Mouse (Mus musculus): ENCODE measurements around the gene Syk. TPM values are rescaled to one million over a fixed set of nuclear protein-coding genes. Genes with fewer than 3 reads are reported as not detected.

Syk gene
- polyA plus RNA-seq, 1 experiment from 2014 or later, result 1.5 TPM

DNA sequence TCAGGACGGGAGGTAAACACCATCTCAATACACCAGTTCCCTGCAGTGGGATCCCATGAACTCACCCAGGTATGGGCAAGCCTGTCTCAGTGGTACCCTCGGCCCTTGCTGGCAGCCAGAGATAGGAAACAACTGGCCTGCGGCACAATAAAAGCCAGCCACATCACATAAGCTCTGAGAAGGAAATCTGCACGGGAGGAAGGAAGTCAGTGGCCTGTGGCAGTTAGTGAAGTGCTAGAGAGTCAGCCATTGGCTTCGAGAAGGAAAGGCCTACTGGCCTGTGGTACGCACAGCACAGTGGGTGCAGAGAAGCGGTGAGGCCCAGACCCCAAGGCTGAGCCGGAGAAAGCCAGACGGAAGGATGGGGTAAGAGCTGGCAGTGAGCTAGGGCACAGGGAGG lies 31.7 kb upstream of the Syk start:
- no peak for ATAC-seq (ENCODE audit: low read depth)
- no peaks in the 10 kb centered on the region for H3K9me3 ChIP-seq
- no peaks in the 10 kb centered on the region for H3K36me3 ChIP-seq
- no peak overlapping the region for H3K9ac ChIP-seq
- H3K4me2 ChIP-seq, result no peak overlapping the region
- H3K27me3 ChIP-seq, result no peaks in the 10 kb centered on the region
- H3K4me3 ChIP-seq, result no peak overlapping the region
- no peak overlapping the region for H3K27ac ChIP-seq (replicated peaks)
- 86% methylated on average over 9 of the region's 9 CpGs for WGBS
- H3K4me1 ChIP-seq (replicated peaks), result no peaks in the 10 kb centered on the region

DNA sequence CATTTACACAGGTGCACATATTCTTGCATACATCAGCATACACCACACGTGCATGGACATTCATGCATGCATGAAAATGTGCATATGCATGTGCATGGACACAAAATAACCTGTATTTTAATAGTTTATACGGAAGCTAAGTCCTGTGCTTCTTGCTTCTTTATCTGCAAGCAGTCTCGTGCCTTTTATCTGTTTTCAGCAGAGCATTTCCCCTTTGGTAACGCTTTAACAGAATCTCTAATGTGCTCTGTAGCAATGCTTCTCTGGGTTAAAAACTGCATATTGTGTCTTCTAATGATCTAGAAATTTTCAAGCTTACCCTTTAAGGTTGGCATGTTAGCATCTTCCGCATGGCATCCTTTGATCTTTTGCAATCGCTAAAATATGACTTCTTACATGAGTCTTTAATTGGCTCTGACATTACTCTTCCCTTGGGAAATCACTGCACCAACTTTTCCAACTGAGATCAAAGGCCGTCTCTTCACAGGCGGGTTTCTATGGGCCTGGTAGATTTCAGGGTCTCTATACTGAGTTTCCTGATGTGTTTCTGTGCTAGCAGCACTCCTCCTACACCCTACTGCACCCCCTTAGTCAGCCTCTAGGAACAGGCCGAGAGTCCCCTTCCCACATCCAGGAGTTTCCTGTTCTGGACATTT lies 30.0 kb upstream of the Syk start:
- no peak overlapping the region for H3K4me2 ChIP-seq
- no peaks in the 10 kb centered on the region for H3K4me1 ChIP-seq (replicated peaks)
- no peaks in the 10 kb centered on the region for H3K9me3 ChIP-seq
- no peak overlapping the region for H3K4me3 ChIP-seq
- ATAC-seq (ENCODE audit: low read depth), result no peak
- WGBS, result 66% methylated on average over 9 of the region's 9 CpGs
- H3K27me3 ChIP-seq, result no peaks in the 10 kb centered on the region
- H3K36me3 ChIP-seq, result no peaks in the 10 kb centered on the region
- no peak overlapping the region for H3K9ac ChIP-seq
- no peak overlapping the region for H3K27ac ChIP-seq (replicated peaks)

DNA sequence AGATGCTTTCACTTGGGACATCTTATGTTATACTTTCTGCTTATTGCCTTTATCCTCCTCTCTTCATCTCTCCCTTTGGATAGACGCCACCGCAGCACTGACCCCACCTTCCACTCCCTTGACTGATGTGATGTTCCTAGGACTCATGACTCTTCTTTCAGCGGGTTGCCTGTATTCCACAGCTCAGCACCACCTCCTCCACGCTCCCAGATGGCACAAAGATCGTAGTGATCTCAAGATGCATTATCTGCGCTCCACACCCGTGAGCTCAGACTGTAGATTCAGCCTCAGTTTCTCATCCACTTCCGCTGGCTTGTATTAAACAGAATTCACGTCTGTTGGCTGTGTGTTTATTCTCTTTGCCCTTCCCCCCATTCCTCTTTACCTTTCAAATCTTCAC lies 28.3 kb upstream of the Syk start:
- H3K4me2 ChIP-seq, result no peak overlapping the region
- ATAC-seq (ENCODE audit: low read depth), result no peak
- 89% methylated on average over 9 of the region's 9 CpGs for WGBS
- H3K27me3 ChIP-seq, result no peaks in the 10 kb centered on the region
- H3K9me3 ChIP-seq, result no peaks in the 10 kb centered on the region
- no peaks in the 10 kb centered on the region for H3K36me3 ChIP-seq
- H3K4me3 ChIP-seq, result no peak overlapping the region
- H3K27ac ChIP-seq (replicated peaks), result no peak overlapping the region
- no peak overlapping the region for H3K9ac ChIP-seq
- no peaks in the 10 kb centered on the region for H3K4me1 ChIP-seq (replicated peaks)

DNA sequence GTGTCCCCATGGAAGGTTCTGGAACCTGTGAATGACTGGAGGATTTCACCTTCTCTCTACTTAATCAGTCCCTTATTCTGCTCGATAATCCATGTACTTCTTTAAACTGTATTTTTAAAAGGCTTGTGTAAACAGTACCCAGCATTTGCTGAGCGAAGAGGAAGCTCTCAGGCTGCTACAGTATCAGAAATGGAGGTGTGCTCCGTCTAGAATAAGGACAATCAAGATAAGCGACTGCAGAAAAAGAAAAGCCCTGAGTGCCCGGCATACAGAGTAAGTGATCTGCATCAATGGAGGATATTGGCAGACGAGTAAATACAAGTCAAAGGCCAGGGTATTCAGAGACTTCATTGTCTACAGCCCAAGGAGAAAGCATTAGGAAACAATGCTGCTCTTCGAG lies 25.6 kb upstream of the Syk start:
- no peak for ATAC-seq (ENCODE audit: low read depth)
- Histone ChIP-seq H3K27ac (replicated peaks) (no peak overlapping the region), H3K36me3 (no peaks in the 10 kb centered on the region), H3K4me2 (no peak overlapping the region), H3K4me3 (no peak overlapping the region), H3K27me3 (no peaks in the 10 kb centered on the region), H3K9ac (no peak overlapping the region), H3K4me1 (replicated peaks) (peaks cover 17% of the 10 kb centered on the region), H3K9me3 (no peaks in the 10 kb centered on the region)
- WGBS, result 67% methylated on average over 7 of the region's 7 CpGs

DNA sequence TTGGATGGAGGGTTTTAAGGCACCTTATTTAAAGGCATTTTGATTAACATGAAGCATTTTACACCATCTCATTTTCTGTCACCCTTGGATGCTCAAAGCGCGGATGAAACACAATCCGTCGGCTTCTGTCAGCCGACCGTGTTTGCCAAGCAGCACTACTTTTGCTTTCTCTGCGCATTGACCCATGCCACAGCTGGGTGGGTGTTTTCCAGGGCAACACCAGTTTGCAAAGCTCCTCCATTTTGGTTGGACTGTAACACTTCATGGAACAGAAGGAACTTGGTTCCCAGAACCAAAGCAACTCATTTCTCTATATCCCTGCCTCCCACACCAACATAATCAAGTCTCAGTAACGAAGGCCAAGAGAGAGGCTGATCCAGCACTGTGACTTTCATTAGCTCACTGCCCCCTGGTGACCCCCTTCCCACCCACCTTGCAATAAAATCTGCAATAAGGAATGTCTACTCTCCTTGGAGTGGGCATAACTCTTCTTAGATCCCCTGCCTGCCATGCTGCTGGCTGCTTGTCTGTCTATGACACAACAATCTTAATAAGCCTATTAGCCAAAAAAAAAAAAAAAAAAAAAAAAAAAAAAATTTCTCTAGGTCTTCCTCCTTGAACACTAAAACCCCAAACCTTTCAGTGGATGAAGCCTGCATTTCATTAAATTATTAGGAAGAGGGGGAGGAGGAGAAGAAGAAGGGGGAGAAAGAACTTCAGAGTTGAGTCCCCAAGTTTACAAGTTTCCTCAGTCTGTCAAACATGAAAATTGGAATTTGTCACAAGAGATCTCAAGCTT lies 21.4 kb upstream of the Syk start:
- Histone ChIP-seq H3K9me3 (no peaks in the 10 kb centered on the region), H3K4me2 (no peak overlapping the region), H3K9ac (no peak overlapping the region), H3K27me3 (no peaks in the 10 kb centered on the region), H3K4me1 (replicated peaks) (peaks cover 23% of the 10 kb centered on the region), H3K4me3 (no peak overlapping the region), H3K36me3 (no peaks in the 10 kb centered on the region), H3K27ac (replicated peaks) (no peak overlapping the region; the same call in 1 of the 2 replicates)
- ATAC-seq (ENCODE audit: low read depth), result no peak
- WGBS, result 70% methylated on average over 8 of the region's 8 CpGs

DNA sequence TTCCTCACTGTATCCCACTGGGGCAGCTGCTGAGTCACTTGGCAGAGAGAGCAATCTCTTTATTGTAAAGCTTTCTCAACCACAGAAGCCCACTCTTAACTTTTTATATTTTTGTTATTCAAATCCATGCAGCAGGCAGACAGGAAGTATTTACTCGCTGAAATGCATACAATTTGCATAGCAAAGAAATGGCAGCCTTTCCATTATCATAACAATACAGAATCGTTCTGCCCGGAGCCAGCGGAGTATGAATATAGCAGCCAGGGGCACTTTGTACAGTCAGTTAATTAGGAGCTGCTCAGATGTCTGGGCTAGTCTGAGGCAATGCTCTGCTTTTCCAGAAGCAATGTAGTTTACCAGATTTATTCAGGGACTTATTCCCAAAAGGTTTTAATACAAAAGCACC lies 20.8 kb upstream of the Syk start:
- ATAC-seq (ENCODE audit: low read depth), result no peak
- no peak overlapping the region; the same call in 1 of the 2 replicates for H3K27ac ChIP-seq (replicated peaks)

DNA sequence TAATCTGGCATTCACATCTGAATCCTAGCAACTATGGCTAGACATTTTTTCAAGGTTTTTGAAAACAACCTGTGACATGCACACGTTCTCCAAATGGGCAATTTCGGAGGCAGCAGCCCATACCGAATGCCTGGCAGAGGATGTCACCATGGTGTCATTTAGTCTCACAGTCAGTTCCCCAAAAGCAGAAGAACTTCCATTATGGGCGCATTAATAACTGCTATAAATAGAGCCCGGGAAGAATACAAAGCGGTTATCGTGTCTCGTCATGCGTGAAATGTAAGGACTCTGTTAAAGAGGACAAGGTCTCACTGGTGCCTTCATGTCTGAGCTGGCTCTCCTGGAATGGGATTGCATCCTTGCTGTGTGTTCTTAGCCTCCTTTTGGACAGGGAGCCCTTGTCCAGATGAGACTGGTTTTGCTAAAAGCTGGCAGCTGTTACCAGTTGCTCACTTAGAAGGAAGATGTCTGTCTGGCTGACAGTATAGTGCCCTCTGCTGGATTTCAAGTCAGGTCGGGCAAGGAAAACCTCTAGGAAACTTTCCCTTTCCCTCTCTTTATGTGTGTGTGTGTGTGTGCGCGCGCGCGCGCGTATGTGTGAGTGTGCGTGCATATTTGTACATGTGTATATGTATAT lies 17.8 kb upstream of the Syk start:
- H3K4me2 ChIP-seq, result no peak overlapping the region
- no peak overlapping the region for H3K9ac ChIP-seq
- WGBS, result 74% methylated on average over 18 of the region's 18 CpGs
- peaks cover 23% of the 10 kb centered on the region for H3K4me1 ChIP-seq (replicated peaks)
- H3K4me3 ChIP-seq, result no peak overlapping the region
- no peaks in the 10 kb centered on the region for H3K36me3 ChIP-seq
- no peaks in the 10 kb centered on the region for H3K9me3 ChIP-seq
- ATAC-seq (ENCODE audit: low read depth), result peak; percentile 25; the same call in 1 of the 2 replicates
- no peaks in the 10 kb centered on the region for H3K27me3 ChIP-seq
- no peak overlapping the region for H3K27ac ChIP-seq (replicated peaks)

More for the DNA sequence above, 20.8 kb upstream of the Syk start:
- Histone ChIP-seq H3K27me3 (no peaks in the 10 kb centered on the region), H3K36me3 (no peaks in the 10 kb centered on the region), H3K4me1 (replicated peaks) (peaks cover 23% of the 10 kb centered on the region), H3K9ac (no peak overlapping the region), H3K9me3 (no peaks in the 10 kb centered on the region), H3K4me2 (no peak overlapping the region), H3K4me3 (no peak overlapping the region)
- 15% methylated on average over 4 of the region's 4 CpGs for WGBS

DNA sequence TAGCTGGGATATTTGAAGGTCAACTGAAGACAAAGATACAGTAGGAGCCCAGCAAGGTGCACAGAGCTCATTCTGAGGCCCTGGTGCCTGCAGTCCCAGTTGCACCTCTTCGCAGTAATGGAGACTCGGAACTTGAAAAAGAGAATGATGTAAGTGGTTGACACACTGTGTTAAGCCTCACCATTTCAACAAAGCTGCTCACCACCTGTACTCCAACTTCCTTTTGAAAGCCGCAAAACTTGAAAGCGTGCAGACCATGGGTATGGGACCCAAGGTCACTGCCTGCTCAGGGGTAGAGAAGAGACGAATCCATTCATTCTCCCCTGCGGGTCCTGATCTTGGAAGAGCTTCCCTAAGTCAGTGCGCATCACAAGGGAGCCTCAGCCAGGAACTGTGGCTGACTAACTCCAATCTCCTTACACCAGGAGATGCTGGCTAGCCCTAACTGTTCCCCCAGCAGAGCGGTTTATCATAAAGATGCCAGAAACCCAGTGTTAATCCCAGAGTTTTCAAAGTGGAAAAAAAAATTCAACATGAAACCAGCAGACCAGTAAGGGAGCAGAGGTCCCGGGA lies 16.7 kb upstream of the Syk start:
- Histone ChIP-seq H3K9me3 (no peaks in the 10 kb centered on the region), H3K4me2 (no peak overlapping the region), H3K27ac (replicated peaks) (no peak overlapping the region), H3K4me3 (no peak overlapping the region), H3K4me1 (replicated peaks) (peaks cover 17% of the 10 kb centered on the region), H3K36me3 (no peaks in the 10 kb centered on the region), H3K27me3 (no peaks in the 10 kb centered on the region), H3K9ac (no peak overlapping the region)
- ATAC-seq (ENCODE audit: low read depth), result no peak
- WGBS, result 88% methylated on average over 9 of the region's 9 CpGs

DNA sequence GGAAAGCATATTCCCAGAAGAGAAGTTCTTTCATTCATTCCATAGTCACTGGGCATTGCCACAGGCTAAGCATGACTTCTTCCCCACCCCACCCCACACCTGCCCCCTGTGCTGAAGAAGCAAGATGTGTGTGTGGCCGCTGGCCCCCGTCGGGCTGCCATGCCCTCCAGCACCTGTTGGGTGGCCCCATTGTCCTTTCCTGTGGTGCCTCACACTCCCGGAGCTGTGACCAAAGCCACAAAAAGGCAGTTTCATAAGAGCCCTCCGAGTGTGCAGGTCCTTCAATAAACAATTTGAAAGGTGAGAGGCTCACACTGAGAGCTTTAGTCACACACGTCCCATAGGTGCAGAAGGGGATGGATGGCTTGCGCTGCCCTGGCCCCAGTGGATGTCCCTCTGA lies 16.2 kb upstream of the Syk start:
- Histone ChIP-seq H3K9me3 (no peaks in the 10 kb centered on the region), H3K4me3 (no peak overlapping the region), H3K4me2 (no peak overlapping the region), H3K27me3 (no peaks in the 10 kb centered on the region), H3K4me1 (replicated peaks) (peaks cover 12% of the 10 kb centered on the region), H3K9ac (no peak overlapping the region), H3K36me3 (no peaks in the 10 kb centered on the region), H3K27ac (replicated peaks) (no peak overlapping the region)
- WGBS, result 75% methylated on average over 7 of the region's 7 CpGs
- ATAC-seq (ENCODE audit: low read depth), result no peak

DNA sequence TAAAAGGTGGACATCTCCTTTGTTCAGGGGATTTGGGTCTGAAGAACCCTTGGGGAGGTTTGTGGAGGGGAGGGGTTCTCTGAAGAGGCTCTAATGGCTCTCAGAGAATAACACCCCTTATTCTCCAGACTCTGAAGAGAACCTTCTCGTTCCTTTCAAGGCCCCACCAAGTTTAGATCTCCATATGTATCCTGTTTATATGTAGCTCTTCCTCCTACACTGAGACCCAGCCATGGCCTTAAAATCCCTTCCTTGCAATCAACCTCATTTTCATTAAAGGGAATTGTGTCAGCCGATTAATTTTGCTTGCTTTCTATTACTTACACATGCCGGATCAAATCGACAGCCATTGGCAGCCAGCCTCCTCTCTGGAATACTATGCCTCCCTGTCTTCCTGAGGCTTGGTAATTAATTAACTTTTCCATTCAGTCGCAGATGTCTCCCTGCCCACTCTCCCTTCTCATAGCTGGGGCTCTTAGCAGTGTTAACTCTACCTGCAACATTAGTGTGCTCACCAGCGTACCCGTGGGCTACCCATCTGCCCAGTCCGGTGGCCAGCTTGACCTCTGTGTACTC lies 13.7 kb upstream of the Syk start:
- Histone ChIP-seq H3K27ac (replicated peaks) (no peak overlapping the region), H3K4me1 (replicated peaks) (peaks cover 5% of the 10 kb centered on the region), H3K27me3 (no peaks in the 10 kb centered on the region), H3K9ac (no peak overlapping the region), H3K4me3 (no peak overlapping the region), H3K36me3 (no peaks in the 10 kb centered on the region), H3K9me3 (no peaks in the 10 kb centered on the region), H3K4me2 (no peak overlapping the region)
- WGBS, result 49% methylated on average over 8 of the region's 8 CpGs
- ATAC-seq (ENCODE audit: low read depth), result no peak

DNA sequence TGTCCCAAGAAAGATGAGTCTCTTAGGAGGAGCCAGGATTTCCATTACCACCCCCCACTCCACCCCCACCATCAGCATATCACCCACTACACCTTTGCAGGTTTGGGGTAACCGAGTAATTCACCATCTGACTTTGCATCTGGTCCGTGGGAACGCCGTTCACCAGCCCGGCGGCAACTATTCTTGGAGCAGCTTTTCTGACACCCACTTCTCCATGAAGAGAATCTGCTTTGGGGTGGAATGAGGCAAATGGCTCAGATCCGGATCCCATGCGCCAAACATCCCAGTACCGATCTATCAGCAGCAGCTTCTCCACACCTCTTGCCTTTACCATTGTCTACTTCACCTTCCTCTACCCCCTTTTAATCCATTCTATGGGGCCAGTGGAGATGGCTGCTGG lies 12.7 kb upstream of the Syk start:
- Histone ChIP-seq H3K4me1 (replicated peaks) (peaks cover under 1% of the 10 kb centered on the region; the same call in 1 of the 2 replicates), H3K9ac (no peak overlapping the region), H3K4me3 (no peak overlapping the region), H3K27ac (replicated peaks) (no peak overlapping the region), H3K9me3 (no peaks in the 10 kb centered on the region), H3K36me3 (no peaks in the 10 kb centered on the region), H3K4me2 (no peak overlapping the region), H3K27me3 (no peaks in the 10 kb centered on the region)
- ATAC-seq (ENCODE audit: low read depth), result no peak
- 92% methylated on average over 9 of the region's 9 CpGs for WGBS

All from neural tube, embryonic 13.5 days (tissue).